Mouse (Mus musculus): Measurements from ENCODE around the gene Faf2.

GRCm38 (mm10) chr13:54686139-54687053 is 64.8 kb downstream of the Faf2 start:
- TF ChIP-seq MAX (IDR thresholded peaks at IDR 0.05; ENCODE audit: low read length): no peak
- no peak for TF ChIP-seq CTCF (conservative IDR thresholded peaks at IDR 0.05 in 1 of 2, IDR thresholded peaks at IDR 0.05 in 1 of 2; ENCODE audit: low read depth in 2 of 2, low read length in 2 of 2)
- TF ChIP-seq USF1 (IDR thresholded peaks at IDR 0.05; ENCODE audit: low read depth, low read length): no peak
- no peak for TF ChIP-seq MAFK (IDR thresholded peaks at IDR 0.05; ENCODE audit: insufficient replicate concordance, low read length)
- no peak for TF ChIP-seq EP300 (IDR thresholded peaks at IDR 0.05; ENCODE audit: low read length)

All from CH12.LX (cell line).